Mouse (Mus musculus) olfactory bulb, adult 2 months (tissue): ENCODE measurements around the gene Pax8.

Experiments
- CTCF ChIP-seq: fragments of 200-500 bp; IDR thresholded peaks from 2 replicates; pipeline ENCODE4 v1.5.1; 2012; ENCODE audit warnings: low read depth, mild to moderate bottlenecking, low read length, moderate library complexity; ENCODE audit not compliant: insufficient read depth
- POLR2A ChIP-seq: fragments of 200-500 bp; IDR thresholded peaks from 2 replicates; pipeline ENCODE4 v1.6.1; 2012; ENCODE audit warnings: mild to moderate bottlenecking, low read depth, low read length, moderate library complexity; ENCODE audit not compliant: insufficient read depth

GRCm38 (mm10) chr2:24490564-24490963 is 15.2 kb upstream of the Pax8 start:
- TF ChIP-seq CTCF (no peak), POLR2A (no peak)
